Mouse (Mus musculus): ENCODE data around the gene Notum.

DNA sequence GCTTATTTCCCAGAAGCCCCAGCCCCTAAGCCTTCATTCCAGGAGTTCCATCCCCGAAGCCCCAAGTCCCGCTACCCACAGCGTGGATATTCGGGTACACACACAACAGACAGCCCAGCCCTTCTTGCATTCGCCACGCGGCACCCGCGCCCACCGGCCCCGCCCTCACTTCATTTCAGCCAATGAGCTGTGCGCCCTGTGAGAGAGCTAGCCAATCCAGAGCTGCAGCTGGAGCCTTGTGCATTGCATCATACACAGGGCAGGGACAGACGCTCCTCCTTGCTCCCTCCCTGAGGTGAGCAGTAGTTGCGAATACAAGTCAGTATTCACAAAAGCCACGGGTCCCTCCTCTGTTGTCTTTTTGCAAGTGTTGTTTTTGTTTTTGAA lies 17.4 kb downstream of the Notum start, which contains the start of gene Pycr1:
- no peak for TF ChIP-seq CTCF (IDR thresholded peaks at IDR 0.05; ENCODE audit: extremely low read depth, insufficient read length, insufficient replicate concordance, low read depth, low read length)
- TF ChIP-seq POLR2A (IDR thresholded peaks at IDR 0.05; ENCODE audit: low read depth, low read length): no peak

All from small intestine, adult 2 months (tissue).